ENCODE assay signal across 22 mouse cellular contexts in genomic region chr9:41143115-41143514, GRCm38 (mm10).
"Had no signal": no experiment of that assay in that cellular context is flagged by ENCODE, and none has a peak within 500 bp of the region (broad histone marks: within the 10 kb centered on the region; RNA-seq: fewer than 3 reads in every experiment).

No protein-coding gene starts in this region.

- H3K9ac ChIP-seq: limb, embryonic 12.5 days; limb, embryonic 15.5 days; liver, embryonic 15.5 days; midbrain, embryonic 13.5 days; stomach, embryonic 15.5 days had no signal

- H3K4me1 ChIP-seq: stomach, embryonic 15.5 days had no signal

- H3K36me3 ChIP-seq: limb, embryonic 12.5 days; limb, embryonic 15.5 days; liver, embryonic 15.5 days; midbrain, embryonic 10.5 days; midbrain, embryonic 13.5 days; stomach, embryonic 15.5 days had no signal

- H3K27ac ChIP-seq: kidney, postnatal 0 days; layer of hippocampus, adult 2 months; limb, embryonic 12.5 days; limb, embryonic 15.5 days; liver, embryonic 15.5 days; midbrain, embryonic 10.5 days; midbrain, embryonic 13.5 days; stomach, embryonic 15.5 days had no signal

- H3K27me3 ChIP-seq: limb, embryonic 12.5 days; limb, embryonic 15.5 days; liver, embryonic 15.5 days; megakaryocyte, embryonic 14.5 days; midbrain, embryonic 13.5 days; stomach, embryonic 15.5 days had no signal

- H3K9me3 ChIP-seq: limb, embryonic 12.5 days; limb, embryonic 15.5 days; liver, embryonic 15.5 days; megakaryocyte, embryonic 14.5 days; midbrain, embryonic 10.5 days; midbrain, embryonic 13.5 days; stomach, embryonic 15.5 days had no signal

- H3K4me3 ChIP-seq: layer of hippocampus, adult 2 months; limb, embryonic 12.5 days; limb, embryonic 15.5 days; liver, embryonic 15.5 days; megakaryocyte, embryonic 14.5 days; midbrain, embryonic 10.5 days; midbrain, embryonic 13.5 days; myocyte; stomach, embryonic 15.5 days had no signal

- DNase-seq: kidney, adult 2 months; kidney, postnatal 25 days; layer of hippocampus, adult 9-11 months; lung, adult 2 months; lung, postnatal 14 days; lung, postnatal 4 days; right cerebral cortex, adult 18-20 months; right cerebral cortex, postnatal 14 days; right cerebral cortex, postnatal 4 days; thymus, adult 18-20 months; thymus, postnatal 36 days had no signal

- ATAC-seq: midbrain, embryonic 13.5 days; midbrain, embryonic 16.5 days had no signal
